Mouse (Mus musculus): ENCODE results near the gene Lrrc38.
"Not testable (repeated sequence)": the region's sequence is repeated elsewhere in the genome, so short reads cannot be mapped to it uniquely, and the experiment has no call there.

Gene Lrrc38

GRCm38 (mm10) chr4:143349484-143349906, at the start of gene Lrrc38:
Lrrc38 (plus strand) TSS chr4:143349757.
- no peak for DNase-seq (ENCODE audit: extremely low read depth, low read depth, low spot score)

DNA sequence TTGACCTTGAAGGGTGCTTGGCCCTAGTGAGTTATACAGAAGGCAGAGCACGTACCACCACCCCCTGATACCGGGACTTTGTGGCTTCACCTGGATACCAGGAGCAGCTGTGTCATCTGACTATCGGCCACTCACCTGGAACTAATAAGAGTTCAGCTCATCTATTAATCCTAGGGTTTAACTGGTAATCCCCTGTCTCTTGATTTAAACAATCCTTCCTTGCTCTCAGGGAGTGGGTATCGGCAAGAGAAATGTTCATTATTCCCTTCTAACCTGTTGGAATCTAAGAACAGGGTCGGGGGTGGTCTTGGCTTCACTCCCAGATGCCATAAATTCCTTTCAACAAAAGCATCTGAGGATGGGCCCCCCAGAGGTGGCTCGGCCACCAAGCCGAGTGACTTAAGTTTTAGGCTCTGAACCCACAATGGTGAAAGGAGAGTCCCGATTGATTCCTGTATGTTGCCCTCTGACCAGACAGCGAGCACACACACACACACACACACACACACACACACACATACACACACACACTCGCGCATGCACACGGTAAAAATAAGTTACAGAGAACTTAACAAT, 49.4 kb upstream of the Lrrc38 start:
- DNase-seq (ENCODE audit: extremely low read depth, low read depth, low spot score) = no peak

GRCm38 (mm10) chr4:143301042-143301441, 48.5 kb upstream of the Lrrc38 start:
- no peak for DNase-seq (ENCODE audit: extremely low read depth, low read depth, low spot score)

- DNase-seq (ENCODE audit: extremely low read depth, low read depth, low spot score) = no peak
Measured at GRCm38 (mm10) chr4:143301875-143302274, 47.7 kb upstream of the Lrrc38 start.

- DNase-seq (ENCODE audit: extremely low read depth, low read depth, low spot score) = no peak
Measured at GRCm38 (mm10) chr4:143302279-143302890, 47.2 kb upstream of the Lrrc38 start.

DNA sequence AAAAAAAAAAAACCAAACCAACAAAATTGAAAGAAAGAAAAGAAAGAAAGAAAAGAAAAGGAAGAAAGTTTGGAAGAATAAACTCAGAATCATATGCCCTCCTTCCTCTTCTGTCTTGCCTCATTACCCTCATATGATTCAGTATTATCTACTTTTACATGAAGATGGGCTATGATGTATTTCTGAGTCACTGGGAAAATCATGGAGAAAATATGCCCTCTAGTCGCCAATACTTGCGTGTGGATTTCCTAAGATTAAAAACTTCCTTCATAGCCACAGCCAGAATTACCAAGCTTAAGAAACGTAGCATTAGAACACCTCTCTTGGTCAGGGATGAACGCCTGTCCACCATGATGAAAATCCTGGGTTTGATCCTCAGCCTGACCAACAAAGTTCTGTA, 44.5 kb upstream of the Lrrc38 start:
- DNase-seq (ENCODE audit: extremely low read depth, low read depth, low spot score) = no peak

DNA sequence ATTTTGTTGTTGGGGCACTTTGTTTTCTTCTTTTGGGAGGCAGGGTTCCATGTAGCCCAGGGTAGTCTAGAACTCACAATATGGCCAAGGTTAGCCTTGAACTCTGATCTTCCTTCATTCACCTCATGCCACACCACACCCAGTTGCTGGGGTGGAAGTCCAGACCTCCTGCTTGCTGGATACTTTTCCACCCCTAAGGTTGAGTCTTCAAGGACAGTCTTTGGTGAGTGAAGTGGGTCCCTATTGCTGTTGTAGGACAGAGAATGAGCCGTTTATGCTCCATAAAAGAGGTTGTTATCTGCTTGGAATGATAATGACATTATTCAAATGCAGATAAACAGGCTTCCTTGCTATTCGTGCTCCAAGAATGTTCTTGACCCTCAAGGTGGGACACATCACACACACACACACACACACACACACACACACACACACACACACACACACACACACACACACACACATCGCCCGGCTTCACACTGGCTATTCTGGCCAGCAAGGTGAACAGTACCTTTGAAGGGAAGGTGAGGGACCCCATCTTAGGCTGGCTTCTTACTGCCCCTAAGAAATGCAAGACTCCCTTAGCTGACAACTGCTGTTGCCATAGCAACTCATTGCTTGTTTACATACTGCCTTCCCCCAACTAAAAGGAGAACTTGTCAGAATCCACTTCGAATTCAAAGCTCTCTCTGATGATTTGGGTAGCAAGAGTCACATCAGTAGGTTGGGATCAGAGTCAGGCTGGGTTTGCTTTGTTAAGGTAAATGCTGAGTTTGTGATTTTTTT, 43.4 kb upstream of the Lrrc38 start:
- DNase-seq (ENCODE audit: extremely low read depth, low read depth, low spot score) = no peak

- DNase-seq (ENCODE audit: extremely low read depth, low read depth, low spot score) = no peak
Measured at GRCm38 (mm10) chr4:143311341-143311740, 38.2 kb upstream of the Lrrc38 start.

- DNase-seq (ENCODE audit: extremely low read depth, low read depth, low spot score) = no peak
Measured at GRCm38 (mm10) chr4:143313299-143313698, 36.3 kb upstream of the Lrrc38 start.

DNA sequence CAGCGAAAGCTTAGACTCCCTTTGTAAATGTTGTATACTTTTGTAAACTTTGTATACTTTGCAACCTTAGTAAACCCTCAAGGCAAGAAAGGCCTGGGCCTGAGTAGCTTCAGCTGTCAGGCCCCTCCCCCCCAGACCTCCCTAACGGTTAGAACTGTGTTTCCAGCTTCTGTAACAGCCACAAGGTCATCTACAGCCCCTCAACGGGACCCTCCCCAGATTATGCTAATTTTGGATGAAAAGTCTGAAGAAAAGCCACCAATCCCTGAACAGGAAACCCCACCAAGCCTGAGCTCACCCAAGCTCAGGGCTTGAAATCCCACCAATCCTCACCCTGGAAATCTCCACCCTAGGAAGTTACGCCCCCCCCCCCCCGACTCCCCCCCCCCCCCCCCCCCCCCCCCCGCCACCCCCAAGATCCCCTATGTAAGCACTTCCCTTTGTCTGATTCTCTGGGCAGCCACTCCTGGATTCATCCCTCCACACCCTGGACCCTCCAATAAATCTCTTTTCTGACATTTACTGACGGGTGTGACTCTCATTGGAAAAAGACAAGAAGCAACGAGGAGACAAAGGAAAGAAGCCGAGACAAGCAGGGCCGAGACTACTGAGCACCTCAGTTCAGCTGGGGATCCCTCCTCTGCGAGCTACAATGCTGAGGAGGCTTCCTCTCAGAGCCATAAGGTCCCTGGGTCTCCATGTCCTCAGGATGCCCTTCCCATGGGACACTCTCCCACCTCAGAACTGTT, 25.2 kb upstream of the Lrrc38 start:
- no peak for DNase-seq (ENCODE audit: extremely low read depth, low read depth, low spot score)

DNA sequence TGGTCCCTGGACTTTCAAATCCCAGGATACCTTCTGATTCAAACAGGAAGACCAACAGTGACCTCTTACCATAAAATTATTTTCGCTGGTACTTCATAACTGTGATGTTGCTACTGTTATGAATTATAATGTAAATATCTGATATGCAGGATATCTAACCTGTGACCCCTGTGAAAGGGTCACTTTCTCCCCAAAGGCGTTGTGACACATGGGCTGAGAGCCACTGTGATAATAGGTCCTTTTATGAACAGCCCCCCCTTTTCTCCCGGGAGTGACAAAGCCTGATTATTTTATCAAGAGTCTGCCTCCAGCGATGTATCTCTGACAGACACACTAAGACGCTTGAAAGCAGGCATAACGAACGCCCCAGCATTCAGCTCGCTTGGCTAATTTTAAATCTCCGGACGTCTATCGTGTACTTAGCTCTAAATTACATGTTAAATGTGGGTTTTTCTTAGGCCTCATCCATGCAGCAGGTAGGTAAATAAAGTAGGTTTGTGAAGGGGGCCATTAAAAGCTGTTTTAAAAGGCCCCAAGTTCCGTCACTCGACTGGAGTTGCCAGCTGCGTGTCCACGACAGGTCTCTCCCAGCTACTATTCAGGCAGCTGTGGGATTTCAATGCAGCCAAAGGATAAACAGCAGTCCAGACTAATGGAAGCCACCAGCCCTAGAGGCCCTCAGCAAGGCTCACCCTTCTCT, 24.5 kb upstream of the Lrrc38 start:
- no peak for DNase-seq (ENCODE audit: extremely low read depth, low read depth, low spot score)

DNA sequence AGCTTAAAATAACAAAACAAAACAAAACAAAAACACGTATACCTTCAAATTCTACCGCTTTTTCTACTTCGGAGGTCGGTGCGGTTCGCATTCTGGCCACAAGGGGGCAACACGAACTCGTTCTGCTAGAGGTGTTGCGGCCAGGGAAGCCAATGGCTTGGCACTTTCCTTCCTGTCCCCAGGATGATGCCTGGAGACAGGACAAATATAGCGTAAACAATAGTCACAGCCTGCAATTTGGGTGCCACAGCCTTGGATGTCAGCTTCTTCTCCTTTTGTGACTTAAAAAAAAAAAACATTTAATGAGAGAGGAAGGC, 24.0 kb upstream of the Lrrc38 start:
- DNase-seq (ENCODE audit: extremely low read depth, low read depth, low spot score) = no peak

GRCm38 (mm10) chr4:143330566-143330965, 19.0 kb upstream of the Lrrc38 start:
- no peak for DNase-seq (ENCODE audit: extremely low read depth, low read depth, low spot score)

DNA sequence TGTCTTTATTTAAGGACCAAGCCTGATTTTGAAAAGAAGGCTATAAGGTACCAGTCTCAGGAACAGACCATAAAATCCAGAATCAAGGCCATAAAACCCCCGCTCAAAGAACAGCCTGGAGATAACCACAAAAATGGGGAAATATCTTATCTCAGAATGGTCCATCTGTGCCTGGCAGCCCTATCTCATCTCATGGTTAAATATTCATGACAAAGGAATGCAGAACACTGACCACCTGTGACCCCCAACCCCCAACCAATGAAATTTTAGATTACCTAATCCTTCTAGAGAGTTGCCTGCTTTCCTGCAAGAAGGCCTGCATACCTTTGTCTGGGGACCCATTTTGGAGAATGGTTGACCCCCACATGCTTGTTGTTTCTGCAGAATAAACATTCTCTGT, 17.8 kb upstream of the Lrrc38 start:
- DNase-seq (ENCODE audit: extremely low read depth, low read depth, low spot score) = no peak

DNA sequence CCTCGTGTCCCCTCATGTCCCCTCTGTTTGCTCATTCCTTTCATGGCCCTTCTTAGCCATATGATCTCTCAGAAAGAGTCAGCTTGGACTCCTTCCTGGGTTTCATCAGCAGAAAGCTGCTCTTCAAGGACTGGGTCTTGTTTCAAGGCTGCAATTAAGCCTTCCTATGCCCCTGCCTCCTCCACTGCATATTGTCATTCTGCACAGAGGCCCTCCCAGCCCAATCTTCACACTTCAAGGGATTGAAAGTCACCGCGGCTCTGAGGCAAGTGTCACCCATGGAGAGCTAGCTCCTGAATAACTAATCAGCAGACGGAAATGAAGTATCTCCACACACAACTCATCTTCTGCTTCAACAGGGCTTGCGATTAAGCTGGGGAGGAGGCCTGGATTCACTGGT, 15.4 kb upstream of the Lrrc38 start:
- no peak for DNase-seq (ENCODE audit: extremely low read depth, low read depth, low spot score)

DNA sequence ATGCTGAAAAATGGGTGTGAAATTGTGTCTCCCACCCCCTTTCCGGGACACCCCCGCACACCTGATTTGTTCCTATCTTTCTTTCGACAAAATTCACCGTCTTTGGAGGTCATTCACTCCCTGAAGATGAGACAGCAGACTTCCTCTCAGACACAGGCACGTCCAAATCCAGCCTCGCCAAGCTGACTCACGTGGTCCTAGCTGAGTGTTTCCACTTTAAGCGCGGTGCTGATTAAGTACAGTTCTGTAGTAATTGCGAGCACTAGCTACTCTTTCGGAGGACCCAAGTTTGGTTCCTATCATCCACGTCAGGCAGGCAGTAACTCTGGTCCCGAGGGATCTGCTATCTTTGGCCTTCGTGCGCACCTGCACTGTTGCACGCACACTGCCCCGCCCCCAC, 14.6 kb upstream of the Lrrc38 start:
- DNase-seq (ENCODE audit: extremely low read depth, low read depth, low spot score) = no peak

GRCm38 (mm10) chr4:143336096-143336495, 13.5 kb upstream of the Lrrc38 start:
- DNase-seq (ENCODE audit: extremely low read depth, low read depth, low spot score) = no peak

- DNase-seq (ENCODE audit: extremely low read depth, low read depth, low spot score) = no peak
Measured at GRCm38 (mm10) chr4:143339808-143340207, 9.7 kb upstream of the Lrrc38 start.

GRCm38 (mm10) chr4:143341470-143341869, 8.1 kb upstream of the Lrrc38 start:
- DNase-seq (ENCODE audit: extremely low read depth, low read depth, low spot score) = no peak

DNA sequence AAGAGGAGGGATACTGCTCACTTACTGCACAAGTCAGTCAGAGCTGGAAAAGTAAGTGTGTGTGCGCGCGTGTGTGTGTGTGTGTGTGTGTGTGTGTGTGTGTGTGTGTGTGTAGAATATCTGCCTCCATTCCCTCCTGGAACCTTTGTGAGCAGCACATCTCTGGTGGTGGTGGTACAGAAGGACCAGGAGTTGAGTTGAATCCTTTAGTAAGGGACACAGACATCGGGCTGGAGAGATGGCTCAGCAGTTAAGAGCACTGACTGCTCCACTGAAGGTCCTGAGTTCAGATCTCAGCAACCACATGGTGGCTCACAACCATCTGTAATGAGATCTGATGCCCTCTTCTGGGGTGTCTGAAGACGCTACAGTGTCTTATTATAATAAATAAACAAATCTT, 4.1 kb upstream of the Lrrc38 start:
- DNase-seq (ENCODE audit: extremely low read depth, low read depth, low spot score) = not testable (repeated sequence)

- no peak for DNase-seq (ENCODE audit: extremely low read depth, low read depth, low spot score)
Measured at GRCm38 (mm10) chr4:143348678-143349077, 879 bp upstream of the Lrrc38 start.

Data from fat pad, adult 2 months (tissue).